Mouse (Mus musculus) common myeloid progenitor, adult 5-6 weeks (primary cell): ENCODE measurements around the gene Atxn7. TPM values are rescaled to one million over a fixed set of nuclear protein-coding genes. Genes with fewer than 3 reads are reported as not detected.
"Not testable (repeated sequence)": the region's sequence is repeated elsewhere in the genome, so short reads cannot be mapped to it uniquely, and the experiment has no call there.

Source experiments
- ATAC-seq: replicated peaks from 2 replicates; pipeline ENCODE4 v1.8.0; 2016; ENCODE audit warnings: low read depth, mild to moderate bottlenecking, moderate TSS enrichment, inconsistent platforms; ENCODE audit not compliant: poor library complexity, severe bottlenecking
- total RNA-seq: library from RNA; stranded (forward); fragments of 200-1000, 187-1606 nt; gene quantifications from 2 replicates; pipeline ENCODE4 v1.2.3, GENCODE M21; 2017

Gene Atxn7
- 19.3 and 30.0 TPM in 2 replicates for total RNA-seq

DNA sequence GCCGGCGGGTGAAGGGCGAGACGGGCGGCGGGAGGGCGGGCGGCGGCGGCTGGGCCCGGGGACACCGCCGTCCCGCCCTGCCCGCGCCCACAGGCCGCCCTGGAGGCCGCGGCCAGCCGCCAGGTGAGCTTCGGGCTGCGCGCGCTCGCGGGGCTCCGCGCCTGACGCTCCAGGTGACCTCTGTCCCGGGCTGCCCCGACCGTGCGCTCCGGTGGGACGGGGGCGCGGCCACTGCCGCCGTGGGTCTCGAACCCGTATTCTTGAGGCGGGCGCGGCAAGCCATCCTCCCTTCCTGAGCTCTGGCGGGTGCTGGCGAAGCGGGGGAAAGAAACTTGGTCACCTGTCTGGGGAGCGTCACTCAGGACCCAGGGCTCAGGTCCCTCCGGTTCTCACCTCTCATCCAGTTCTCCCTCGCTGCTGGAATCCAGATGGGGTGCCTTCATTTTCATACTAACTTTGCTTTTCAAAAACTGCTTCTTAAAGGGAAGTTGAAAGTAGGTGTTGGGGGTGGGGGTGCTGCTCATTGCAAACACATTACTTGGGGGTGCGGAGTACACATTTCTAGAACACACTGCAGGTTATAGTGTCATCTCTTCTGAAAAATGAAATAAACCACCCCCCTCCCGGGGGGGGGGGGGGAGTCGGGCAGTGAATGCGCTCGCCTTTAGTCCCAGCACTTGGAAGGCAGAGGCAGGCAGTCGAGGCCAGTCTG is at the start of gene Atxn7, which contains the start of gene Thoc7:
TSS of gene Atxn7 (plus strand) at position 40 of the 712 bp plus-strand sequence.
TSS of gene Thoc7 (minus strand) at position 452 of the 712 bp plus-strand sequence.
- ATAC-seq: peak; percentile 41

DNA sequence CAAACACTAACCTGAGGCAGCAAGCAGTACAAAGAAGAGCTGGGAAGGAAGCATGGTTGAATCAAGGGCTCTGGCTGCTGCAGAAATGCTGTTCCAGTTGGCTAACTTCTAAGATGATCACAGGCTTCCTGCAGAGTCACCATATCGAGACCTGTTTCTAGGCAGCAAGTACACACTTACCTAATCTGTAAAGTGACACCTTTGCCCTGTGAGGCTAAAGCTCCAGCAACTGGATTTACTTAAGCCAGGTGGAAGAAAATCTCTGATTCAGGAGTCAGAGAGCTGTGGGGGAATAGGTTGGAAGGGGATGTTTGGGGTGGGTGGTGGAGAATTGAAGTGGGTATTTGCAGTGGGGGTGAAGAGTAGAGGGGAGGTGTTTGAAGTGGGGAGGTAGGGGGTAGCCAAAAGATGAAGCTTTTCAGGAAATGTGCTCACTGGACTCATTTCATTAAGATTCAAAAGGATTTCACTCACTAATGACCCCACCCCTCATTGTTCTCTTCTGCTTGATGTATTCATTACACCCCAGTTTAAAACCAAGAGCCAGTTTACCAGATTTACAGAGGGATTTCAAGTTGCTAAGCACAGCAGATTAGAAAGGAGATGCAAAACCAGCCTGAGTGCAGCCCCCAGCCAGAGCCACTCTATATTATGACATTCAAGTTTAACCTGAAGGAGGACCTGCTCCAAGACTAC is 46.7 kb upstream of the Atxn7 start, which contains the start of gene Gm281:
TSS of gene Gm281 (minus strand) at position 92 of the 696 bp plus-strand sequence.
- ATAC-seq: no peak

- no peak for ATAC-seq
Measured at GRCm38 (mm10) chr14:13915207-13915606, 46.0 kb upstream of the Atxn7 start.

DNA sequence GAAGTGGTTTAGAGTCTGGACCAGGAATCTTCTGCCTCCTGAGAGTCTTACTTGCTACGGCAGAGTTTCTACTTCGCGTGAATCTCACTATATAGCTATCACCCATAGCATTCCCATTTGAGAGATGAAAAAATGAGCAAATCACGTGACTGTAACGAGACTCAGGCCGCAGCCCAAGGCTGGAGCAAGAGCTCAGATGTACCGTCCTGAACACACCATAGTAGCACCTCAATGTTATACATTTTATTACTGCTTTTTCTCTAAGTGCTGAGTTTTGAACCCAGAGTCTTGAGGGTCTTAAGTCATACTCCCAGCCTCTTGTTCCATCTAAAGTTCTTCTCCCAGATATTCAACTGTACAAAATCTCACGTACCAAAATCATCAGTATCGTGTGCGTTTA is 44.0 kb upstream of the Atxn7 start:
- ATAC-seq: no peak

DNA sequence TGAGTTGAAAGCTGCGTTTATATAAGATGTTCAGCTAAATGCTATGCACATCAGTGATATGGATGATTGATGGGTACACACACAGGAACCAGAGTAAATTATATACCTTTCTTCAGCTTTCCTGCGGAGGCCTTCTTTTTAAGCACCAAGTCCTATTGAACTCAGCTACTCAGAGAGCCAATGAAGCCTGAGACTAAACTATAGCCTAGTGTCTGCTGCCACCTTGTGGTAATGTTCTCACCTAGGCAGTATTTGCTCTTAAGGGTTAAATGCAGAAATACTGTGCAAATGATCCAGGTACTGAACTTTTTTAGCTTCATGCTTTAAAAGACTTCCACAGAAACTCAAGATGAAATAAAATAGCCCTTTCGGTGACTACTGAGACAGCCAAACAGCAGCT is 43.6 kb upstream of the Atxn7 start:
- peak; percentile 98 for ATAC-seq

DNA sequence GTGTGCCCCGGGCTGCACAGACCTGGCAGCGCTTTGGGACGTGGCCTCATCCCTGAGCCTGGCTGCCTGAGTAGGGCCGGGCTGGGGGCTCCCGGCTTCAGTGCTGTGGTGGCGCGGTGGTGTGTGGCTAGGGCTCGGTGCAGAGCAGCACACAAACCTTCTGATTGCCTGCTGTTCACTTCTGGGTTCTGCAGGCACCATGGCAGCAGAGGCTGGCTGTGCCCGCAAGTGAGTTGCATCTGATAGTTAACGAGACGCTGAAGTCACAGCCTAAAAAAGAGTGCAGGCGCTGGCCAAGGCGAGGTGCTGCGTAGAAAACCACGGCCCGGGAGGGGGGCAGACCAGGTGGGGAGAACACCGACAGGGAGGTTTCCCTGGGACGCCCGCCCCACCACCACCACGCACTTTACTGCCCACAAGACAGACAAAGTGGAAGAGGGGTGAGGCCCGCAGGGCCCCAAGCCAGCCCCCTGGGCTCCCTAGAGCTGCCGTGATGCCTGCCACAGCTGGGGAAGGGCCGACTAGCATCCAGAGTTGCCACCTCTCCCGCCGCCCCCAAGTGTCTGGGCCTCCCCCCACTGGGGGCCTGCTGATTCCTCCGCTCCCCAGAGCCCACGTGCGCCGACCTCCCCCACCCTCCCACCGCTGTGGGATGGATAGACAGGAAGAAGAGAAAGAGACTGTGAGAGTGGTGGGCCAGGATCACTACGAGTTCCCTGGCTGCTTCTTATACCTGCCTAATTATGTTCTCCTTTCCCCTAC is 27.8 kb upstream of the Atxn7 start:
- peak; percentile 81 for ATAC-seq

- ATAC-seq: peak; percentile 48; the same call in 1 of the 2 replicates
Measured at GRCm38 (mm10) chr14:13934052-13934371, 27.2 kb upstream of the Atxn7 start.

DNA sequence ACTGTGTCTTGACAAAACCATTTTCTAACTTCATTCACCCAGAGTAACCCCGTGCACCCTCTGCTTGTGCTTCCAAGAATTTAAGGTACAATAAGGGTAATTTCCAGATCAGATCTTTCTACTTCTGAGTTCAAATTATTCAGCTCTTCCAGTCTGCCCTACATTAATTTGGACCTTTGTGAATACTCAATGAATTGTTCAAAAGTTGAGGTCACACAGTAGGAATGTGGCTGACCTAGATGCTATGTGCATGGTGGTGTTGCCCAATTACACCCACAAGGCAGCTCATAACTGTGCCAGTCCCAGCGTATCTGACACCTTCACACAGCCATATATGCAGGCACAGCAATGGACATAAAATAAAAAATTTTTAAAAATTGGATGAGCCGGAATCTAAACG is 16.6 kb upstream of the Atxn7 start:
- no peak for ATAC-seq

DNA sequence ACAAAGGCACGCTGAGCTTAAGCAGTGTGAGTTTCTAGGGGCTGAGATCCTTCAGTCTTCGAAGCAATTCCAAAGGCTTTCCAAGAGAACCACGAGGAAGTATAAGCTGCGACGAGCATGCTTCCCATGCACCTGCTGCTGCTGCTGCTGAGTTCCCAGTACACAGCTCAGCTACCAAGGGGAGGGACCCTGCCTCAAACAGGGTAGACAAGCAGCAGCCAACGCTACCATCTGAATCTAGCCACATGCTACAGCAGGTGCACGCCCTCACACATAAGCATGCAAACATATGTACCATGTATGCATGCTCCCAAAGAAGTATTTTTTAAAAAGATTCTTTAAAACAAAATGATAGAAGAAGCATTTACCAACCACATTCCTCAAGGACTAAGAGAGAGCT is 12.9 kb upstream of the Atxn7 start:
- no peak for ATAC-seq

- ATAC-seq: peak; percentile 95
Measured at GRCm38 (mm10) chr14:13950401-13950800, 10.8 kb upstream of the Atxn7 start.

- ATAC-seq: not testable (repeated sequence)
Measured at GRCm38 (mm10) chr14:13952151-13952550, 9.1 kb upstream of the Atxn7 start.

GRCm38 (mm10) chr14:13960079-13960478 is 1.2 kb upstream of the Atxn7 start:
- ATAC-seq: peak; percentile 47

DNA sequence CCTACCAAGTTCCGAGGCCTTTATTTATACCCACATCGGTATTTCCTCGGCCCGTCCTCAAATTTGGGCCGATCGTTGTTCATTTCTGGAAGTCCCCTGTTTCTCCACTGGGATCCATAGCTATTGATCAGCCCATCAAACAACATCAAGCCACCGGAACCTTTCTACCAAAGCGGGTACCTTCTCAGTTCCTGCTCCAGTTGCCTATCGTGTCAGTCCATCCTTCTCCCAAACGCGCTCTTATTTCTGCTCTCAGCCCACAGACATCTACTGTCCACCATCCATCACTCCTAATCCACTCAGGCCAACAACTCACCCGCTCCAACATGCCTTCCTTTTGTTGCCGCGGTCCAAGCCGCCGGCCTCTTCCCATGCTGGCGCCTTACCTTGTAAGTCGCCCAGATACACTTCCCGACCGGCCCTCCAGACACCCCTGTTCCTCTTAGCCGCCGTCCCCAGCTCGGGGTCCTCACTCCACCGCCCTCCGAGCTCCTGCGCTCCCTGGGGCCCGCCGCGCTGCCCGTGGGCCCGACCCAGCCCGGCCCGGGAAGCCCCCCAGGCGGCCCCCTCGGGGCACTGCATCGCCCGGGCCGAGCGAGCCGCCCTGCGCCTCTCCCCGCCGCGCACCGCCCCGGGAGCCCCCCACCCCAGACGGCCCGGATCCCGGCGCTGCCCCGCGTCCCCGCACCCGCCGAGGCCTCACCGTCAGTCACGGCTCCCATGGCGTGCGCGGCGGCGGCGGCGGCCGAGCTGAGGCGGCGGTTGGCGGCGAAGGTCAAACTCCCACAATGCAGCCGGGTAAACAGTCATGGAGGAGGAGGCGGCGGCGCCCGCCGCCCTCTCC is 536 bp upstream of the Atxn7 start:
- peak; percentile 55 for ATAC-seq

- ATAC-seq: no peak
Measured at GRCm38 (mm10) chr14:13962476-13962875, 1.2 kb downstream of the Atxn7 start.

DNA sequence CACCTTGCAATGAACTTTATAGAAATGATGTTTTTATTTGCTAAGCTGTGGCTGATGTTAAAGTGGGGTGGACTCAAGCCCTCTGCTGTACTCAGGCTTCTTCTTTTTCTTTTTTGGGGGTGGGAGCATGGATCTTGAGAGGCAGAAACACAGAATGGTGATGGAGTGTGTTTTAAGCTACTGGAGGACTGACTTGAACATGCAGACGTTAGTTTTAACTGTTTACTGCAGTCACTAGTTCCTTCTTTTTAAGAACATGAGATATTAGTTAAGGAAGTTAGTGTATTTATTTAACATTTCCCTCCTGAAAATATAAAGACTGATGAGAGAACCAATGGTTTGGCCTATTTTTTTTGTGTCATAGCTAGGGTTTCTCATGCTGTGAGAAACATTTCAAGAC is 2.3 kb downstream of the Atxn7 start:
- no peak for ATAC-seq

DNA sequence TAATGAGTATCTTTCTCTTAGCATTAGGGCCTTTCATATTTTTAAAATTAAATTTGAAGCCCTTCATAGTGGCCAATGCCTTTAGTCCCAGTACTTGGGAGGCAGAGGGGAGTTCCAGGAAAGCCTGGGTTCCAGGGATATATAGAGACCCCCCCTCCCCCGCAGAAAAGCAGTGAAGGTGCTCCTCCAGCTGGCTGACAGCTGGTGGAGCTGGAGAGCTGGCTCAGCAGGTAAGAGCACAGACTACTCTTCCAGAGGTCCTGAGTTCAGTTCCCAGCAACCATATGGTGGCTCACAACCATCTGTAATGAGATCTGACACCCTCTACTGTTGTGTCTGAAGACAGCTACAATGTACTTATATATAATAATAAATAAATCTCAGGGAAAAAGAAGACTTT is 6.4 kb downstream of the Atxn7 start:
- no peak for ATAC-seq

GRCm38 (mm10) chr14:13968476-13968875 is 7.2 kb downstream of the Atxn7 start:
- no peak for ATAC-seq

DNA sequence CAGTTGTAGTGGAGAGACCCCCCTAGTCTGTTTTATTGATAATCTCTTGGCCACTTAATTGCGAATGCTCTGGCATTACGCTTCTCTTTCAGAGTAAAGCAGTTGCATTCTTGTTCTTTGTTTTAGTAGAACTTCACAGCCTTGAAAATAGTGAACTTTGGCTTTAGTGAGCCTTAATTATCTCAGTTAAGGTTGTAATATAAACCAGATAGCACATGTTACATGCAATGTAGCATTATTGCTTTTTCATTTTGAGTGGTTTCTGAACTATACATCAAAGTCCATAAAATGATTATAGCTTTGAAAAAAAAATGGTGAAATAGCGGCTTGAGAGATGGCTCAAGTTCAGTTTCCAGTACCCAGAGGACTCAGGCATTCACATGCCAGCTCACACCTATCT is 9.3 kb downstream of the Atxn7 start:
- ATAC-seq: no peak

DNA sequence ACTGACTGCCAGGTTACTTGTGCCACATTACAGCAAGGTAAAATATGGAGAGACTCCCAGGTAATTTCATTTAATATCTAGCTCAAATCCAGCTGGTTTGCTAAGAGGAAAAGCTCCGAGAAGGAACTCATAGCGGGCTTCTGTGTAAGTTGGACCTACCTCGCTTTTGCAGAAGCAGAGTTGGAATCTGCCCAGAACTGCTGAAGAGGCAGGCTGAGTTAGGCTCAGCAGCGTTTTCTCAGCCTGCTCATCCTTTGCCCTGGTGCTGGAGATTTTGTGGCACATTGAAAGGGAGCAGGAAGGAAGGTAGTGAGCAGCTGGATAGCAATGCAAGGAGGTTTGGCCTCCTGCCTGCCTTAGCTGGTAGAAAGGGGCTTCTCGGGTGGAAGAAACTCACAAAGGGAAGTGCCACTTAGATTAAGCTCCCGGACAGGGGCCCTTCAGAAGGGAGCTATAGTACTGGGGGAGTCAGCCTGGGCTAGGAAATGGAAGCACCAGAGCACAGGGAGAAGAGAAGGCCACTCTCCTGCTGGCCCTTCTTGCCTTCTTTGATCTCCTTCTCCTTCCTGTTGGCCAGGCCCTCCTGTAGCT is 10.5 kb downstream of the Atxn7 start:
- peak; percentile 89 for ATAC-seq

DNA sequence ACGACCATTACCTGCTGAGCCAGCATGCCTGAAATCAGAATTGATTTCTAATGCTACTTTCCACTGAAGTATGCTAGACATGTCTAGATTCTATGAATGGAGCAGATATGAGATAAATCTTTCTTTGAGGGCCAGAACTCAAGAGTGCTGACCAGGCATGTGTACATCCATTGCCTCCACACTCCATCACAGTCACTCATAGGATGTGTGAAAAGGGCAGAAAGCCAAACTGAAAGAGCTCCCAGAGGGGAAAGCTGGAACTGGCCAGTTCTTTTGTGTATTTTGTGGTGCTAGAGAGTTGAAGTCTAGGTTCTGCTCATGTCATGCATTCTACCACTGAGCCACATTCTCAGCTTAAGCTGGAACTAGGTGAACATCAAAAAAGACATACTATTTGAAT is 16.3 kb downstream of the Atxn7 start:
- ATAC-seq: no peak
